Mouse (Mus musculus) C2C12 (cell line): ENCODE measurements at regions not wholly inside any gene's neighbourhood (a gene's known extent, or its start where the extent isn't known, plus 50 kb on each side); places are given as distances from the start of the nearest gene placed in this dataset.

Experiments used
- CTCF ChIP-seq: IDR thresholded peaks from one replicate; pipeline ENCODE4 v1.5.1; 2011; ENCODE audit not compliant: control insufficient read depth, insufficient read depth, insufficient read length
- FOSL1 ChIP-seq: IDR thresholded peaks from one replicate; pipeline ENCODE4 v1.8.0; 2011; ENCODE audit warnings: mild to moderate bottlenecking, low read length; ENCODE audit not compliant: poor library complexity, insufficient read depth, severe bottlenecking
- MAX ChIP-seq: IDR thresholded peaks from one replicate; pipeline ENCODE4 v1.6.1; 2011; ENCODE audit warnings: mild to moderate bottlenecking, control low read depth

- TF ChIP-seq CTCF = no peak
- TF ChIP-seq FOSL1 = no peak
- TF ChIP-seq MAX = no peak
These were observed 54.6 kb upstream of the Ccn6 start for GRCm38 (mm10) chr10:39218151-39218550.
